Mouse (Mus musculus) Muller cell, postnatal 12 days (primary cell): ENCODE data around the gene Nxt2.
A peak's percentile ranks its signal among the peaks of the same experiment; 100 is the strongest.
"Not testable (repeated sequence)": the region's sequence is repeated elsewhere in the genome, so short reads cannot be mapped to it uniquely, and the experiment has no call there.

Source experiments
- DNase-seq: peaks from one replicate; pipeline ENCODE4 v3.0.0-alpha.2; 2015; ENCODE audit errors: inconsistent ontology term

Nxt2 gene

DNA sequence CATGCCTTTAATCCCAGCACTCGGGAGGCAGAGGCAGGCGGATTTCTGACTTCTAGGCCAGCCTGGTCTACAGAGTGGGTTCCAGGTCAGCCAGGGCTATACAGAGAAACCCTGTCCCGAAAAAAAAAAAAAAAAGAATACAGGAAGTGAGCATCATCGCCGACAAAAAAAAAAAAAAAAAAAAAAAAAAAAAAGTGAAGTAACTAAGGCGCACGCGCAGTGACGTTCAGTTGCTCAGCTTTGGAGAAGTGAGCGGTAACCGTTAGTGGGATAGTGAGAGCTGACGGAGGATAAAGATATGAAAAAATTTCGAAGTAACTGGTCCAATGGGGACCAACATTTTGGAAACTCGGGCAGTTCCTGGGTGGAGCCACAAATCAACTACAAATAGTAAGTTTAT, at the start of gene Nxt2:
TSS of gene Nxt2 (plus strand) at position 229 of the 400 bp plus-strand sequence.
- DNase-seq, result no peak

DNA sequence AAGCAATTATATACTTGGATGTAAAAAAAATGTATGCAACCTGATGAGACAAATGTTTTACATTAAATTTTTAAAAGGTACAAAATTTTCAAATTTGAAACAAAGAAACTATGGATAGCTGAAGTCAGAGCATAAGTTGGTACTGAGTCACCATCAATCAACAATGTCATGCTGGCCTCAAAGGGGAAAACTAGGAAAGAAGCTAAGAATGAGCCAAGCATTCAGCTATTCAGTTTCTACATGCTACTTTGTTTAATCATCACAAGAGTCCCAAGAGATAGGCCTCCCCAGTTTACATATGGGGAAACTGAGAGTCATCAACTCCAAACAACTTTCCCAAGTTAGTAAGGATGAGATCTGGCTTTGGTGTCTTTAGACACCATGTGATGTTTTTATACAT, 49.6 kb upstream of the Nxt2 start:
- peak; percentile 59 for DNase-seq

DNA sequence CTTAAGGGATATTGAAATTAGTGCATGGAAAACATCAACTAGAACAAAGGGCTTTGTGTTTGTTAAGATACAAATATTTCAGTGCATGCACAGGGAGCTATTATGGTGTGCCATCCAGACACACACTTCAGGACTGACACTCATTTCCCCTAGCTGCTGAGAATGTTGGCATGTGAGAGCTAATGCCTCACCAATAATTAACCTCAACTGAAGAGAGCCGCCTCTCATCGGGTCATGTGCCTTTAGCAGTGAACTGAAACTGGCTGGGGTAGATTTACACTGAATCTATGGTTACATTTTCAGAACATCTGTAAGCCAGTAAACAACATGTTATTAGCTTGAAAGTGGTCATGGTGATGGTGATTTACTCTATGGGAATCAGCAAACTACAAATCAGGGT, 44.5 kb upstream of the Nxt2 start:
- peak; percentile 38 for DNase-seq

DNA sequence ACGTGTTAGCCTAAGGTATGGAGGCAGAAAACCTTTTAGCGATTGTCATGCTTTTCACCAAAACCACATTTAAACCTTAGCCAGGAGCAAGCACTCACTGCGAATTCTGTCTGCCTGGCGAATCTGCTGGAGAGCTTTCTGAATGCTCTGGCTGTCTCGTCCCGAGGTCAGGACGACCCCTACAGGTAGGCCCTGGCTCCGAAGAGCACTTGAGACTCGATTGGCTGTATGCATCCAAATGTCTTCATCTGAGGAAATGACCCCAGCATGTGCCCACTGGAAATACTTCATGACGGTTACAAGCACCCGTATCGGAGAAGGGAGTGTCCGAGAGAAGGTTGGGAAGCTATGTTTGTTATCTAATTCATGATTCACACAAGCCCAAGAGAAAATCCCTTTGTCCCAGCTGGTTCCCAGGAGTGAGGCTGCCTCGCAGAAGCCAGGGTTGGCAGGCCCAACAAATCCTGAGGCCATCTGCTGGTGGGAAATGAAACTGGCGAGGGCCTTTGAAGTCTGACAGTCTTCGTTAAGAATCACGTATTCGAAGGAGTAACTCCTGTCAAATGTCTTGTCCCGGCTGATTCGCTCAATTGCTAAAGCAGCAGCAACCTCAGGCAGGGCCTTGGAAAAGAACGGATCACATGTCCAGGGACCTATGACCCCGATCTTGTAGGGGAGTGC, 37.4 kb upstream of the Nxt2 start:
- peak; percentile 43 for DNase-seq

- DNase-seq, result no peak
These were observed 36.2 kb upstream of the Nxt2 start for GRCm38 (mm10) chrX:142190355-142190754.

DNA sequence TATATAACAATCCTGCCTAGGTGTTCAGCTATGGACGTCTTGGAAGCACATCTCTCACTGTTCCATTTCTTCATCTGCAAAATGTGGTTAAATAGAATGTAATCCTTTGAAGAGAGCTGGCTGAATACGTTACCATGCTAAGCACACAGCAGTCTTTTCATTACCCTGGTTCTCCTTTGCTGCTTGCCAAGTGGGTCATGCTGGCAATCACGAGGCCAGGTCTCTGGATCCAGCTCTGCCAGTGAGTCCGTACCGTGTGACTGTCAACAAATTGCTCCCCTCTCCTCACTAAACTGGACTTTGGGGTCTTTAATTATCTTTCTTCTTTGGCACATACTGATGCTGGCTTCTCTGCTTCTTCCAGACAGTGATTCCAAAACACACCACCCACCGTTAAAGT, 32.1 kb upstream of the Nxt2 start:
- DNase-seq, result no peak

- DNase-seq, result no peak
These were observed 31.0 kb upstream of the Nxt2 start for GRCm38 (mm10) chrX:142195551-142195950.

- no peak for DNase-seq
These were observed 29.7 kb upstream of the Nxt2 start, which contains the start of gene Gucy2f for GRCm38 (mm10) chrX:142196831-142197230. Gene Gucy2f (minus strand): TSS chrX:142196931.

- no peak for DNase-seq
These were observed 26.3 kb upstream of the Nxt2 start for GRCm38 (mm10) chrX:142200295-142200694.

- DNase-seq, result peak; percentile 81
These were observed 956 bp downstream of the Nxt2 start for GRCm38 (mm10) chrX:142227398-142228054.

GRCm38 (mm10) chrX:142228055-142228768, 1.6 kb downstream of the Nxt2 start:
- peak; percentile 87 for DNase-seq

DNA sequence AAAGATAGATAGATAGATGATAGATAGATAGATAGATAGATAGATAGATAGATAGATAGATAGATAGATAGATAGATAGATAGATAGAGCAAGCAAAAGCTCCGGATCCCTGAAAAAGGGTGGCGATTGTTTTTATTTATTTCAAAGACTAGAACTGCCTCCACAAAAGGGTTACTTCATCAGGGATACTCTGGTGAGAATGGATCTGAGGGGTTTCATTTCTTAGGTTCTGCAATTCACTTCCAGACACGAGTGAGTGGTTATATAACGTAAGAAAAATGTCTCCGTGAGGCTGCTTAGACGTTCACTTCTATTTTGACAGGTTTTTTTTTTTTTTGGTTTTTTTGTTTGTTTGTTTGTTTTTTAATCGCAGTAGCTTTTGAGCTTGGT, 2.2 kb downstream of the Nxt2 start:
- peak; percentile 5 for DNase-seq

DNA sequence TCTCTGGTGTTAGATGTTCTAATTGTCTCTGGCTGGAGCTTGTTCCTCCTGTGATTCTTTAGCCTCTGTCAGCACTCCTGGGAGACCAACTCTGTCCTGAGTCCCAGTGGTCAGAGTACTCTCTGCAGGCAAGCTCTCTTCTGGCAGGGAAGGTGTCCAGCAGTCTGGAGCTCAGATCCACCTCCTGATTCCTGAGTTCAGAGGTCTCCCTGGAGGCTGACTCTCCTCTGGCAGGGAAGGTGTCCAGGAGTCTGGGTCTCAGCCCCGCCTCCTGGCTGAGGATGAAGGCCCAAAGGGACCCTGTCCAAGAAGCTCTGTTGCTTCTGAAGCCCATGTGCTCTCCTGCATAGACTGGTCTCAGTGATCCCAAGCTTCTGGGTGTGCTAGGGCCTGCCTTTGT, 9.6 kb downstream of the Nxt2 start:
- DNase-seq, result not testable (repeated sequence)

- no peak for DNase-seq
These were observed 10.5 kb downstream of the Nxt2 start for GRCm38 (mm10) chrX:142237101-142237500.

GRCm38 (mm10) chrX:142245682-142246327, 19.2 kb downstream of the Nxt2 start:
- DNase-seq, result no peak

- DNase-seq, result no peak
These were observed 23.6 kb downstream of the Nxt2 start for GRCm38 (mm10) chrX:142250008-142250736.

DNA sequence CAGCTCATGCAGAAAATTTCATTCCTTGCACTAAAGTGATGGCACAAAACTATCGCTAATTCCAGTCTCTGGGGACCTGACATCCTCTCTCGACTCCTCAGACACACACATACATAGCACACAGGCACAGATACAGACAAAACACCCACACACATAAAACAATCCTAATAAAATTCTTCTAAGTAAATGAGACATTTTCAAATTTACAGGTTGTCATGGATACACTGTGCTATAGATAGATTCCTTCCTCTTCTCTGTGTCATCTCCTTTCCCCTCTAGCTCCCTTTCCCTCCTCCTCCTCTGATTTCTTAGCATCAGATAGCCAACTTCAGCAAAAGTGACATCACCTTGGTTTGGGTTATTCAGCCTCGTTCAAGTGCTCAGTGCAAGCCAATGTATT, 49.5 kb downstream of the Nxt2 start:
- no peak for DNase-seq

GRCm38 (mm10) chrX:142276573-142276972, 50.0 kb downstream of the Nxt2 start:
- no peak for DNase-seq

DNA sequence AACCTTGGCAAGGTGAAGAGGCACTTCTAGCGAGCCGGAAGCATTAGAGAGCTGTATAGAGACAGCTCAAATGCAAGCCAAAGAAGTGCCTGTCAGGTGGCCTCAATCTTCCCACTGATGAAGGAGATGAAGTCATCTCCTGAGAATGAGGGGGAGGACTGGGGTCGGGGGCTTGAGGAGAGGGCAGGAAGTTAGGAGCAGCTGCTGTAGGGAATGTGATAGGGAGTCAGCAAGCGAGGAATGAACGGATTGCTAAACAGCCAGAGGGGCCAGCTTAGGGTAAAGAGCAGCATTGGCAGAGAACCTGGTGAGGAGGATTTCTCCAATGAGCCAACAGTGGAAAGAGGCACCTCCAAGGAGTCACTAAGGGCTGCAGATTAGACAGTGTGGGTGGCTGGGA, 59.3 kb downstream of the Nxt2 start:
- no peak for DNase-seq
